Mouse (Mus musculus) kidney, adult 9 months (tissue): ENCODE data around the gene Irf2.

Experiments
- DNase-seq: peaks from one replicate; pipeline ENCODE4 v3.0.0; 2022

Gene Irf2

DNA sequence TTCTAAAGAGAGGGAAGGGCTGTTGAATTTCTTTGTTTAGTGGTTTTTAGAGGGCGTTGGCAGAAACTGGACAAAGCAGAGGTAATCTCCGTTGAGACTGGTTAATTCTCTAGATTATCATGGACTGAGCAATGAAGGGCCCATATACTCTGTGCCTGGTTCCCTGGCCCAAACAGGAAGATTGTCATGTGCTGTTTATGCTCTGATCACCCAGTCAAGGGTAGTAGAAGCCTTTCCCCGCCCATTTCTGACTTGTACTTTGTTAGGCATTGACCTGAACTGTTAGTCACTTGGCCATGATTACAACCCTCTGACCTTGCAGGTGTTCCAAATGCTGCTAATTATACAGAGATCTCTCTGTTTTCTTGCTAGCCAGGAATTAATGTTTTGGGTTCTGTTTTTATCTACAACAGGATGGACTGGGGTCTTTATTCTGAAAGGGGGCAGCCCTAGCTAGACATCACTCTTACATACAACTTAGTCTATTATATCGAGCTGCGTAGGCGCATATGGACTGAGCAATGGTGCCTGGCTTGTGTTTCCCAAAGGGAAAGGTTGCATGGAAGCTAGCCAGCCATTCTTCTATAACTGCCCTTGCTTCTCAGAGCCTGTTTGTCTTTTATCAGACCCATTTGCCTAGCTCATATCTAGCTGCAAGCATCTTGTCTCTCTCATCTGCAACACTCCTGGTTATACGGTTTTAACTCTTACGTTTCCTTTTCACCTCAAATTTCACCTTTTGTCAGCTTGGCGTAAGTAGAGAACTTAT is 143.9 kb downstream of the Irf2 start:
- DNase-seq, result no peak

DNA sequence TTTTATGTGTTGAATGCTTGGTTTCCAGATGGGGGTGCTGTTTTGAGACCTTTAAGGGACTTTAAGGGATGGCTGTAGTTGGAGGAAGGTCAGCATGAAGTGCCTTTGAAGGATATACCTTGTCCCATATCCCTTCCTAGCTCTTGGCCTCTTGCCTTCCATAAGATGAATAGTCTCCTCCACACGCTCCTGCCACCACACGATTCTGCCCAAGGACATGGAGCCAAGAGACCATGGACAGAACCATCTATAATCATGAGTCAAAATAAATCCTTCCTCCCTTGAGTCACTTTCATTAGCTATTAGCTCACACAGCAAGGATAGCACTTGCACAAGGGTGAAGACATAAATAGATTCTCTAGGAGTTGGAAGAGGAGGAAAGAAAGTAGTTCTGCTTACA is 146.3 kb downstream of the Irf2 start:
- no peak for DNase-seq

DNA sequence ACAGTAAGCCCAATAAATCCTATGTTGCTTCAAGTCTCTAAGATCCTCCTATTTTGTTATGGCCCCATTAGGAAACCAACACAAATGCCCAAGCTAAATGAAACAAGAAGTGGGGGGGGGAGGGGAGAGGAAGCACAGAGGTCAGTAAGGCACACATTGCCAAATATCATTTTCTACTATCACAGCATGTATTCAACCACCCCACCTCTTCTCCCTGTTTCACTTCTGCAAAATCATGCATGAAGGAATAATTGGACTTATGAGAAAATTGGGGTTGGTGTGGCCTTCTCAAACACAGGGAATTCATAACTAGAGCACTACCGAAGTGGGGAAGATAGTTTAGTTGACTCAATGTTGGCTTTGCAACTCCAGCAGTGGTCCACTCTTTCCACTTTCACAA is 146.7 kb downstream of the Irf2 start:
- no peak for DNase-seq

DNA sequence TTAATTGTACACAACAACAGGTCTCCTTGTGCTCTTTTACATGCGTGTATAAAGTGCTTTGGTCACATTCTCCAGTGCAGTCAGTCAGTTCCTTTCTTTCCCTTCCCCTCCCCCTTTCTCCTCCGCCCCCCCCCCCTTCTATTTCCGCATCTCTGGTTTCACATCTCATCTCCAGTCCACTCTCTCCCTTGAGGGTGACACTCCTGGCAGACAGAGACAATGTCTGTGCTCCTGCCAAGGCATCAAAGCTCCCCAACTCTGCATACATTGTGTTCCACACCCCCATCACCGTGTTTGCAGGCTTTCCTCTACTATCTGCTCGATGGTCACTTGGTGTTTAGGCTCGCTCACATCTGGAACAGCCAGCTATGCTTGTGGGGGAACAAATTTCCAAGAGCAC is 147.9 kb downstream of the Irf2 start:
- DNase-seq, result no peak

DNA sequence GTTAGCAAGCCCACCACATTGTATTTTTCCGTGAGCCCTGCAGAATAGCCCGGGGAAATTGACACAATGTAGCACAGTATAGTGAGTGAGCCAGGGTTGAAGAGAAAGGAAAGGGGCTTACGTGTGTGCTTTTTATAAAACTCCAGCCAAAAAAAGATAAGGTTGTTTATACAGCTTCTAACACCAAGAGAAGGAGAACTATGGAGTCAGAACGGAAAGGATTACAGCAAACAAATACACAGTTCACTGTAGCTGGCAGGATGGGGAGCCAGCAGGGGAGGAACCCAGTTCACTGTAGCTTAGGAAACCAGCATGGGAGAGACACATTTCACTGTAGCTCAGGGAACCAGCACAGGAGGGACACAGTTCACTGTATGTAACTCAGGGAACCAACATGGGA is 149.0 kb downstream of the Irf2 start:
- DNase-seq, result no peak

DNA sequence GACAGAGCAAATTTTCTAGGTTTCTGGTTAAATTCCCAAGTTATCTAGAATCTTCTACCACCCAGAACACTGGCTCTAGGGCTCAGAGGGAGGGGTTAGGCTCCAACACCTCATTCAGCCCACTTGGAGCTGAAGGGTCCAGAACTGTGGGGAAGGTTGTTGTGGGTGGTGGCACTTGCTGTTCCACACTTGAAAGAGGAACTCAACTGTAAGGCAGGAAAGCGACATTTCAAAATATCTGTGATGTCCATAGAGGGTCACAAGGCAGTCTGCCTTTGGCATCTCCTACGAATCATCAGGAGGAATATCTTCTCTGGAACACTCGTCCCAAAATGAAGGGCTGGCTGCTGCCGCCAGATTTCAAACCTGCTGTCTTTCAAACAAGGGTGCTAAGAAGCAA is 150.7 kb downstream of the Irf2 start:
- DNase-seq, result no peak

DNA sequence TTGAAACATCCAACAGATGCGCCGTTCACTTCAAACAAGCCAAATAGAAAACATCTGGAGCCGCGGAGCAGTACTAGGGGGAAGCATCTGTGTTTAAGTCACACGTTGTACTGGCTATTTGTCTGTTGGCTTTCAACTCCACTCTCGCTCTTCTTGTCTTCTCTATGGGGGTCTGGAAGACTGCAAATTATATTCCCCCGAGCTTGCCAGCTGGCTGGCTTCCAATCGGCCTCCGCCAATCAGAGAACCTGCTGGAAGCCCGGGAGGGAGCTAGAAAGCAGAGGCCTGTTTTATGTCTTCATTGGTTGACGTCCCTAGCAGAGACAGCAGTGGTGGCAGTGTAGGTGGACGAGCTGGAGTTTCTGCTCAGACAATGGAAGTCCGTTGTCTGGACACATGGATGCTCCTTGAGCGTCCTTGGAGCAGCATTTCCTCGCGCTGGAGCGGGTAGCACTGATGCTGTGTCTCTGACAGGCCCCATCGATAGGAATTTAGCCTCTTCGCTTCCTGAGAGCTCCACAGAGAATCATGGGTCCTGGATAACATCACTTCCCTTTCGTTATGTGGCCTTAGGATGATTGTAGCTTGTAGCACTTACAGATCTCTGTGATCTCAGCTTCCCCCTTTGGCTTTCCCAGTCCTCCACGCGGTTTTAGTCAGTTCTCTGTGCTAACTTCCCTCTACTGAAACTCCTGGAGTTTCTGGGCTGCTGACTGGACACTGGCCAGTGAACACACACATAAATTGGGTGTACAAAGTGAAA is 153.2 kb downstream of the Irf2 start:
- DNase-seq, result no peak

DNA sequence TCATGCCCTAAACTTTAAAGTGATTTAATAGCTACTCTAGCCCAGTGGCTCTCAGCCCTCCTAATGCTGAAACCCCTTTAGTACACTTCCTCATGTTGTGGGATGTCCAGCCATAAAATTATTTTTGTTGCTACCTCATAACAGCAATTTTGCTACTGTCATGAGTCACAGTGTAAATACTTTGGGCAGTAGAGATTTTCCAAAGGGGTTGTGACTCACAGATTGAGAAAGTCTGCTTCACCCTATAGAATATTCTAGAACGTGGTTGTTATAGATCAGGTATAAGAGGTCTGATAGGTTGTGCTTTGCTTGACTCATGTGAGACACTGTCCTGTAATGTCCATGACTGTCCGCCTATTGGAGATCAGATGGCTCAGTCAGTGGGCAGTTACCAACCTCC is 154.9 kb downstream of the Irf2 start:
- DNase-seq, result no peak

DNA sequence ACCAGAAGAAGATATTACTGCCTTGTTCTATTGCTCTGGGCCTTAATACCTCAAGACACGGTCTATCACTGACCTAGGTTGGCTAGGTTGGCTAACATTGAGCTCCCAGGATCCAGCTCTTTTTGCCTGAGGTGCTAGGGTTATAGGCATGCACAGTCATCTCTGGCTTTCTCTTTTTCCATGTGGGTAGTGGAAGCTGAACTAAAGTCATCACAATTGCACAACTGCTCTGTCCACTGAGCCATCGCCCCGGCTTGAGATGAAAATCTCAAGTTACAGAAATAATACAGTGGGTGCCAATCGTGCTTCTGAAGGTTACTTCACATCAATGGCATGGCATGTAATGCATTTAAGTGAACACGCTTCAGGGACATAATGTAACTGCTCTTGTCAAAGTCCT is 156.5 kb downstream of the Irf2 start:
- no peak for DNase-seq

DNA sequence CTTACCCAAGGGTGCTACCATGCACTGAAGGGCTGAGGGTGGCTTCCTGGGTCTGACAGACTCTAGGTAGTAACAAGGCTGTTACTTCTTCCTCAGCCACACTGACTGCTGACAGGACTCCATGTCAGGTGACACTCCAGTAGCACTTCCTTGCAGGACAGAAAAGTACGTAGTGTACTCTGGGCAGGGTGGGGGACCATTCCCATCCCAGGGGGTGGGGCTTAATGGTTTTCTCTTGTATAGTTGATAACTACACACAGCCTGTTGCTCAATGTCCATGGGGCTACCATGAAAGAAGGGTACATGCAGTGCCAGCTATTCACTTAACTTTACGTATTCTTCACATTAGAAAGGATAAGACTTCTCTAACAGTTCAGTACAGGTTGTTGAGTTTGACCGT is 157.2 kb downstream of the Irf2 start:
- DNase-seq, result no peak
